Mouse (Mus musculus) hindbrain, postnatal 0 days (tissue): ENCODE measurements around the gene Cacnb4. TPM values are rescaled to one million over a fixed set of nuclear protein-coding genes. Genes with fewer than 3 reads are reported as not detected.
A peak's percentile ranks its signal among the peaks of the same experiment; 100 is the strongest.

Experiments
- ATAC-seq: fragments of 200-750 bp; cut with Nextera tagmentation; 2 replicates; pipeline ENCODE4 v1.8.0; 2017; ENCODE audit warnings: mild to moderate bottlenecking, moderate TSS enrichment, moderate library complexity
- DNase-seq: peaks from one replicate; pipeline ENCODE4 v3.0.0-alpha.2; 2015; ENCODE audit warnings: low spot score
- H3K27ac ChIP-seq: fragments of 300-500 bp; sonication (generic); 2 replicates; pipeline ENCODE4 v1.5.1; 2014; ENCODE audit warnings: mild to moderate bottlenecking
- H3K27me3 ChIP-seq: fragments of 300-500 bp; sonication (generic); 2 replicates; pipeline ENCODE4 v1.6.1; 2014; ENCODE audit warnings: low read length, mixed read lengths; ENCODE audit not compliant: insufficient read depth
- H3K36me3 ChIP-seq: fragments of 300-500 bp; sonication (generic); 2 replicates; pipeline ENCODE4 v1.6.1; 2014; ENCODE audit warnings: low read length, mixed read lengths; ENCODE audit not compliant: insufficient read depth
- H3K4me1 ChIP-seq: fragments of 300-500 bp; sonication (generic); 2 replicates; pipeline ENCODE4 v1.6.1; 2014; ENCODE audit warnings: antibody characterized with exemption, low read length, mixed read lengths; ENCODE audit not compliant: insufficient read depth
- H3K4me2 ChIP-seq: fragments of 300-500 bp; sonication (generic); 2 replicates; pipeline ENCODE4 v1.6.1; 2014; ENCODE audit warnings: low read depth, mild to moderate bottlenecking, low read length, moderate library complexity, mixed read lengths
- H3K4me3 ChIP-seq: fragments of 300-500 bp; sonication (generic); 2 replicates; pipeline ENCODE4 v1.5.1; 2014; ENCODE audit warnings: low read length
- H3K9ac ChIP-seq: fragments of 300-500 bp; sonication (generic); replicated peaks from 2 replicates; pipeline ENCODE4 v1.6.1; 2014; ENCODE audit warnings: mild to moderate bottlenecking, low read length, moderate library complexity, mixed read lengths
- H3K9me3 ChIP-seq: fragments of 300-500 bp; sonication (generic); 2 replicates; pipeline ENCODE4 v1.6.1; 2016; ENCODE audit warnings: low read length, mixed read lengths
- CTCF ChIP-seq: IDR thresholded peaks from 2 replicates; pipeline ENCODE4 v1.5.1; 2016; ENCODE audit warnings: antibody characterized with exemption, control low read depth, low read depth
- WGBS: fragments of 180-500 bp; shearing (Covaris S2); extraction: QIAGEN DNeasy Blood & Tissue Kit; methylation state at CpG from one replicate; pipeline ENCODE4 v1.1.7; 2014; 5-methylcytosine and 5-hydroxymethylcytosine counted together
- polyA plus RNA-seq: library from polyadenylated mRNA; unstranded; fragments of >200 nt; fragmentation: Nextera tagmentation; extraction: Ambion mirVana; gene quantifications from 2 replicates; pipeline ENCODE4 v1.2.1, GENCODE M21; 2015
- total RNA-seq: library from RNA; depleted of rRNA; stranded (reverse); fragments of >200 nt; gene quantifications from 2 replicates; pipeline ENCODE4 v1.2.3, GENCODE M21; 2014

Cacnb4 gene
- total and polyA plus RNA-seq, 2 experiments from 2014 or later: 9.7 to 12.8 TPM

- no peak overlapping the region for H3K4me3 ChIP-seq
- no peaks in the 10 kb centered on the region for H3K4me1 ChIP-seq
- peaks cover 20% of the 10 kb centered on the region for H3K9me3 ChIP-seq
- H3K27ac ChIP-seq: no peak overlapping the region
- no peak overlapping the region for H3K4me2 ChIP-seq
- 95% methylated on average over 5 of the region's 5 CpGs for WGBS
- peaks cover 37% of the 10 kb centered on the region for H3K36me3 ChIP-seq
- H3K9ac ChIP-seq: no peak overlapping the region
- no peak for TF ChIP-seq CTCF
- ATAC-seq (no peak), DNase-seq (no peak)
- no peaks in the 10 kb centered on the region for H3K27me3 ChIP-seq
Measured at GRCm38 (mm10) chr2:52412524-52413037, 264.1 kb downstream of the Cacnb4 start.

- Histone ChIP-seq H3K27ac (no peak overlapping the region), H3K27me3 (no peaks in the 10 kb centered on the region), H3K4me3 (no peak overlapping the region), H3K9me3 (peaks cover 20% of the 10 kb centered on the region), H3K4me2 (no peak overlapping the region), H3K4me1 (no peaks in the 10 kb centered on the region), H3K9ac (no peak overlapping the region), H3K36me3 (peaks cover 34% of the 10 kb centered on the region)
- DNase-seq: peak; percentile 49
- 89% methylated on average over 1 of the region's 1 CpGs for WGBS
- TF ChIP-seq CTCF: peak; percentile 50
- no peak for ATAC-seq
Measured at GRCm38 (mm10) chr2:52406480-52406879, 270.2 kb downstream of the Cacnb4 start.

GRCm38 (mm10) chr2:52405238-52405637 lies 271.4 kb downstream of the Cacnb4 start:
- Histone ChIP-seq H3K4me1 (no peaks in the 10 kb centered on the region), H3K27me3 (no peaks in the 10 kb centered on the region), H3K27ac (no peak overlapping the region), H3K9me3 (peaks cover 10% of the 10 kb centered on the region), H3K4me3 (no peak overlapping the region), H3K36me3 (peaks cover 22% of the 10 kb centered on the region), H3K4me2 (no peak overlapping the region), H3K9ac (no peak overlapping the region)
- no peak for ATAC-seq
- DNase-seq: no peak
- no peak for TF ChIP-seq CTCF
- WGBS: 93% methylated on average over 5 of the region's 5 CpGs

- WGBS: 87% methylated on average over 5 of the region's 5 CpGs
- H3K27me3 ChIP-seq: no peaks in the 10 kb centered on the region
- no peaks in the 10 kb centered on the region for H3K36me3 ChIP-seq
- H3K9ac ChIP-seq: no peak overlapping the region
- no peak overlapping the region for H3K4me2 ChIP-seq
- H3K27ac ChIP-seq: no peak overlapping the region
- TF ChIP-seq CTCF: no peak
- ATAC-seq (no peak), DNase-seq (no peak)
- H3K9me3 ChIP-seq: no peaks in the 10 kb centered on the region
- H3K4me3 ChIP-seq: no peak overlapping the region
- no peaks in the 10 kb centered on the region for H3K4me1 ChIP-seq
Measured at GRCm38 (mm10) chr2:52394529-52394928, 282.1 kb downstream of the Cacnb4 start.

- H3K36me3 ChIP-seq: no peaks in the 10 kb centered on the region
- no peak overlapping the region for H3K4me3 ChIP-seq
- DNase-seq: no peak
- H3K4me1 ChIP-seq: no peaks in the 10 kb centered on the region
- no peaks in the 10 kb centered on the region for H3K9me3 ChIP-seq
- WGBS: 62% methylated on average over 2 of the region's 2 CpGs
- no peak for ATAC-seq
- H3K27ac ChIP-seq: no peak overlapping the region
- H3K9ac ChIP-seq: no peak overlapping the region
- no peaks in the 10 kb centered on the region for H3K27me3 ChIP-seq
- no peak for TF ChIP-seq CTCF
- no peak overlapping the region for H3K4me2 ChIP-seq
Measured at GRCm38 (mm10) chr2:52390415-52390975, 286.1 kb downstream of the Cacnb4 start.

- no peak overlapping the region for H3K4me3 ChIP-seq
- no peak overlapping the region for H3K9ac ChIP-seq
- no peak overlapping the region for H3K27ac ChIP-seq
- ATAC-seq (no peak), DNase-seq (no peak)
- TF ChIP-seq CTCF: no peak
- H3K4me1 ChIP-seq: no peaks in the 10 kb centered on the region
- no peaks in the 10 kb centered on the region for H3K27me3 ChIP-seq
- no peak overlapping the region for H3K4me2 ChIP-seq
- 70% methylated on average over 3 of the region's 3 CpGs for WGBS
- no peaks in the 10 kb centered on the region for H3K9me3 ChIP-seq
- H3K36me3 ChIP-seq: no peaks in the 10 kb centered on the region
Measured at GRCm38 (mm10) chr2:52389975-52390374, 286.7 kb downstream of the Cacnb4 start.

- no peak overlapping the region for H3K4me3 ChIP-seq
- H3K36me3 ChIP-seq: no peaks in the 10 kb centered on the region
Measured at GRCm38 (mm10) chr2:52386451-52386850, 290.2 kb downstream of the Cacnb4 start.

More at GRCm38 (mm10) chr2:52386451-52386850, 290.2 kb downstream of the Cacnb4 start:
- DNase-seq (no peak), ATAC-seq (no peak)
- Histone ChIP-seq H3K4me2 (no peak overlapping the region), H3K9ac (no peak overlapping the region), H3K27me3 (no peaks in the 10 kb centered on the region), H3K27ac (no peak overlapping the region), H3K9me3 (no peaks in the 10 kb centered on the region), H3K4me1 (no peaks in the 10 kb centered on the region)
- no peak for TF ChIP-seq CTCF
- WGBS: 88% methylated on average over 6 of the region's 6 CpGs
